Mouse (Mus musculus): ENCODE measurements around the gene Prx.

Gene Prx

GRCm38 (mm10) chr7:27523805-27524204 lies 24.7 kb downstream of the Prx start:
- DNase-seq: no peak

GRCm38 (mm10) chr7:27526039-27526827 lies 27.1 kb downstream of the Prx start:
- DNase-seq: peak; percentile 89 to 90

- DNase-seq: no peak
Observed at GRCm38 (mm10) chr7:27529070-27529469, 29.9 kb downstream of the Prx start.

- no peak for DNase-seq
Observed at GRCm38 (mm10) chr7:27530937-27531336, 31.8 kb downstream of the Prx start.

- no peak for DNase-seq
Observed at GRCm38 (mm10) chr7:27531707-27532106, 32.6 kb downstream of the Prx start.

- no peak for DNase-seq
Observed at GRCm38 (mm10) chr7:27532480-27533050, 33.4 kb downstream of the Prx start.

GRCm38 (mm10) chr7:27535386-27535785 lies 36.3 kb downstream of the Prx start:
- no peak for DNase-seq

GRCm38 (mm10) chr7:27536618-27537017 lies 37.5 kb downstream of the Prx start:
- no peak for DNase-seq

GRCm38 (mm10) chr7:27537998-27538397 lies 38.9 kb downstream of the Prx start:
- DNase-seq: no peak

GRCm38 (mm10) chr7:27538797-27539196 lies 39.7 kb downstream of the Prx start:
- no peak for DNase-seq

GRCm38 (mm10) chr7:27540521-27540920 lies 41.4 kb downstream of the Prx start:
- DNase-seq: no peak

- no peak for DNase-seq
Observed at GRCm38 (mm10) chr7:27540935-27541334, 41.8 kb downstream of the Prx start.

GRCm38 (mm10) chr7:27541431-27541830 lies 42.3 kb downstream of the Prx start:
- peak; percentile 25 to 34 for DNase-seq

- no peak for DNase-seq
Observed at GRCm38 (mm10) chr7:27541922-27542321, 42.8 kb downstream of the Prx start.

GRCm38 (mm10) chr7:27542392-27543033 lies 43.4 kb downstream of the Prx start:
- DNase-seq: peak; percentile 88 to 93

- DNase-seq: no peak
Observed at GRCm38 (mm10) chr7:27543065-27543464, 43.9 kb downstream of the Prx start.

- no peak for DNase-seq
Observed at GRCm38 (mm10) chr7:27543851-27544250, 44.7 kb downstream of the Prx start.

- DNase-seq: peak in 1 of 2 experiments; percentile 54
Observed at GRCm38 (mm10) chr7:27544675-27545370, 45.7 kb downstream of the Prx start.

GRCm38 (mm10) chr7:27549597-27549996 lies 50.5 kb downstream of the Prx start:
- no peak for DNase-seq

- no peak for DNase-seq
Observed at GRCm38 (mm10) chr7:27552070-27552469, 52.9 kb downstream of the Prx start.

GRCm38 (mm10) chr7:27552931-27553513 lies 53.9 kb downstream of the Prx start, which contains the start of the genes Pld3 and 2310022A10Rik:
TSS of gene Pld3 (minus strand) at chr7:27553218.
TSS of gene 2310022A10Rik (plus strand) at chr7:27553233.
- peak; percentile 98 for DNase-seq

- DNase-seq: no peak
Observed at GRCm38 (mm10) chr7:27560291-27560887, 61.3 kb downstream of the Prx start.

All from cerebellum, postnatal 10 days (tissue).